8 mouse cellular contexts compared by ENCODE assay signal in the genomic region with DNA sequence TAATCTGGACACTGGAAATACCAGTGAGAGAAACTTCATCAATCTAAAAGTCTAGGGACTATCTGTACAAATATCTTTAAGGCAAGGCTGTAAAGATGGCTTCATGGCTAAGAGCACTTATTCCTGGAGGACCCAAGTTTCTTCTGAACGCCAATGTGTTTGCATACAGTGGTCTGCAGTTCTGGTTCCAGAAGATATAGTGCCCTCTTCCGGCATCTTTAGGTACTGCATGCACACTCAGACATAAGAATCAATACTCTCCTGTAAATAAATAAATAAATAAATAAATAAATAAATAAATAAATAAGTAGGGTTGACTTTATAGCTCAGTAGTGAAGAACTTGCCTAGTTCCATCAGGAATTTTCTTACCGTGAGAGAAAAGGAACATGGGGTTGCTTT.
A peak's percentile ranks its signal among the peaks of the same experiment; 100 is the strongest.
DNase-seq lines count a peak whose midpoint lies in the region; ATAC-seq and TF ChIP-seq lines count a peak whose summit lies in the region.

No protein-coding gene starts in this region.

- no peak overlapping the region for H3K4me2 ChIP-seq in stomach, postnatal 0 days (replicated peaks; ENCODE audit: low read depth)
- no peak overlapping the region for H3K4me2 ChIP-seq in intestine, embryonic 16.5 days (ENCODE audit: low read depth, low read length)

- peak; percentile 2 to 22 for DNase-seq in frontal cortex, postnatal 36 days (ENCODE audit: low spot score in 2 of 2)
- DNase-seq in frontal cortex, postnatal 10 days (ENCODE audit: low spot score in 2 of 2): no peak
- DNase-seq in right cerebral cortex, postnatal 10 days (ENCODE audit: low spot score in 2 of 2): peak; percentile 26
- no peak for DNase-seq in right cerebral cortex, postnatal 36 days (ENCODE audit: low spot score in 2 of 2)
- DNase-seq in cerebellum, postnatal 10 days: peak; percentile 74 to 80
- peak; percentile 5 for DNase-seq in layer of hippocampus, adult 9-11 months
- peak; percentile 44 for DNase-seq in stomach, postnatal 0 days (ENCODE audit: low spot score)

- no peak overlapping the region for H3K27ac ChIP-seq in stomach, postnatal 0 days (replicated peaks)
- no peak overlapping the region for H3K27ac ChIP-seq in intestine, embryonic 16.5 days (ENCODE audit: low read length)

- ATAC-seq in stomach, postnatal 0 days (ENCODE audit: low FRiP score, low TSS enrichment): no peak
- no peak for ATAC-seq in intestine, embryonic 16.5 days

- H3K9ac ChIP-seq in stomach, postnatal 0 days (ENCODE audit: low read length): no peak overlapping the region
- H3K9ac ChIP-seq in intestine, embryonic 16.5 days (ENCODE audit: low read depth, low read length): no peak overlapping the region

- no peaks in the 10 kb centered on the region for H3K9me3 ChIP-seq in stomach, postnatal 0 days (ENCODE audit: control insufficient read depth, low read length)
- H3K9me3 ChIP-seq in intestine, embryonic 16.5 days (ENCODE audit: control insufficient read depth, low read length): no peaks in the 10 kb centered on the region

- no peak overlapping the region for H3K4me3 ChIP-seq in stomach, postnatal 0 days (ENCODE audit: low read depth, low read length)
- H3K4me3 ChIP-seq in intestine, embryonic 16.5 days (ENCODE audit: low read length): no peak overlapping the region

- no peak for TF ChIP-seq EP300 in stomach, postnatal 0 days (optimal IDR thresholded peaks at IDR 0.05)

- no peaks in the 10 kb centered on the region for H3K4me1 ChIP-seq in stomach, postnatal 0 days (replicated peaks; ENCODE audit: control insufficient read depth, insufficient read depth)
- H3K4me1 ChIP-seq in intestine, embryonic 16.5 days (ENCODE audit: control insufficient read depth, insufficient read depth, low read length): no peaks in the 10 kb centered on the region

- H3K27me3 ChIP-seq in stomach, postnatal 0 days (ENCODE audit: control insufficient read depth, insufficient read depth, low read length): no peaks in the 10 kb centered on the region
- H3K27me3 ChIP-seq in intestine, embryonic 16.5 days (replicated peaks; ENCODE audit: control insufficient read depth, insufficient read depth, low read length): no peaks in the 10 kb centered on the region

- no peaks in the 10 kb centered on the region for H3K36me3 ChIP-seq in stomach, postnatal 0 days (ENCODE audit: control insufficient read depth, insufficient read depth, low read length)
- H3K36me3 ChIP-seq in intestine, embryonic 16.5 days (ENCODE audit: control insufficient read depth, insufficient read depth, low read length): no peaks in the 10 kb centered on the region

- WGBS in stomach, postnatal 0 days: 43% methylated on average over 3 of the region's 3 CpGs
- 48% methylated on average over 3 of the region's 3 CpGs for WGBS in intestine, embryonic 16.5 days

- peak; percentile 68 for TF ChIP-seq CTCF in stomach, postnatal 0 days (IDR thresholded peaks at IDR 0.05; ENCODE audit: low read depth)

Comparison
In these comparisons a context has a peak if more than half of its experiments do, and no peak if none do; other contexts are left out.
1. DNase-seq: peak in frontal cortex, postnatal 36 days (2 of 2), right cerebral cortex, postnatal 10 days (2 of 2), cerebellum, postnatal 10 days (2 of 2), layer of hippocampus, adult 9-11 months (single experiment) and stomach, postnatal 0 days (single experiment); none in frontal cortex, postnatal 10 days (0 of 2) and right cerebral cortex, postnatal 36 days (0 of 2).